Mouse (Mus musculus) embryonic fibroblast, embryonic 13.5 days (primary cell): Measurements from ENCODE around the gene Ablim1.

Experiments used
- CTCF ChIP-seq: IDR thresholded peaks from 2 replicates; pipeline ENCODE4 v1.5.1; 2011; ENCODE audit warnings: mild to moderate bottlenecking, control low read depth, low read length, moderate library complexity, borderline replicate concordance; ENCODE audit not compliant: insufficient read depth
- POLR2A ChIP-seq: IDR thresholded peaks from 2 replicates; pipeline ENCODE4 v1.6.1; 2011; ENCODE audit warnings: low read depth, mild to moderate bottlenecking, control low read depth, low read length, moderate library complexity

DNA sequence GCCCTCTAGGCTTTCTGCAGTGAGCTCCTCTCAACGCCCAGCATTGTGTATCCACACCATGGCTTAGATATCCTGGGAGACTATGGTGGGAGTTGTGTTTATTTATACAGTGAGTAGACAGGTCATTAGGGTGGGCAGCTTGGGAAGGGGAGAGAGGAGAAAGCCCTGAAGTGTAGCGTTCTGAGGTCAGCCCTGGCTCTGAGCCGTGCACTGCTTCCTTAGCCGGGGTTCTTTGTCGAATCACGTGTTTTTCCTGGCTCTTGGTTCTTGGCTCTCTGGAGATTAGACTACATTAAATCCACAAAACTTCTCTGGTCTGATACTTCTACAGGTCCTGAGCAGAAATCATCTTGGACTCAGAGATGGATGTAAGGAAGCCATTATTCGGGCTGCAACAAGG, 205.1 kb downstream of the Ablim1 start:
- TF ChIP-seq CTCF = no peak
- no peak for TF ChIP-seq POLR2A
